Mouse (Mus musculus): ENCODE data around the gene Gm36176.

The Gm36176 gene

GRCm38 (mm10) chr10:77886007-77886747 lies 39.6 kb downstream of the Gm36176 start:
- DNase-seq, result no peak

- no peak for DNase-seq
Measured at GRCm38 (mm10) chr10:77890987-77891565, 44.5 kb downstream of the Gm36176 start.

GRCm38 (mm10) chr10:77895562-77895961 lies 49.0 kb downstream of the Gm36176 start:
- DNase-seq, result no peak

Data from lung, postnatal 14 days (tissue).